Mouse (Mus musculus) spleen, adult 2 months (tissue): ENCODE data around the gene Agrp. TPM values are rescaled to one million over a fixed set of nuclear protein-coding genes. Genes with fewer than 3 reads are reported as not detected.

Experiments
- DNase-seq, 2 experiments: peaks; one replicate each; pipeline versions ENCODE4 v3.0.0 to v3.0.0-alpha.2; 2012 to 2021; ENCODE audit warnings: low spot score in 2 of 2, low read depth in 1 of 2
- H3K27ac ChIP-seq: fragments of 200-500 bp; 2 replicates; pipeline ENCODE4 v1.5.1; 2012; ENCODE audit warnings: low read length, inconsistent platforms; ENCODE audit not compliant: insufficient read depth
- H3K27me3 ChIP-seq: fragments of 200-500 bp; 2 replicates; pipeline ENCODE4 v1.6.1; 2012; ENCODE audit warnings: mild to moderate bottlenecking, moderate library complexity, low read length, inconsistent platforms; ENCODE audit not compliant: control insufficient read depth, insufficient read depth
- H3K36me3 ChIP-seq: fragments of 200-500 bp; 2 replicates; pipeline ENCODE4 v1.6.1; 2012; ENCODE audit warnings: mild to moderate bottlenecking, low read length, inconsistent platforms; ENCODE audit not compliant: control insufficient read depth, insufficient read depth
- H3K4me1 ChIP-seq: fragments of 200-500 bp; 2 replicates; pipeline ENCODE4 v1.6.1; 2011; ENCODE audit warnings: inconsistent platforms; ENCODE audit not compliant: control insufficient read depth, insufficient read depth, insufficient read length
- H3K4me3 ChIP-seq: fragments of 200-500 bp; 2 replicates; pipeline ENCODE4 v1.5.1; 2011; ENCODE audit warnings: mild to moderate bottlenecking, inconsistent platforms; ENCODE audit not compliant: insufficient read depth, insufficient read length; ENCODE audit errors: extremely low read depth
- CTCF ChIP-seq: fragments of 200-500 bp; IDR thresholded peaks from 2 replicates; pipeline ENCODE4 v1.5.1; 2011; ENCODE audit warnings: mild to moderate bottlenecking, inconsistent platforms; ENCODE audit not compliant: insufficient read depth, insufficient read length, insufficient replicate concordance; ENCODE audit errors: extremely low read depth
- POLR2A ChIP-seq: fragments of 200-500 bp; IDR thresholded peaks from 2 replicates; pipeline ENCODE4 v1.6.1; 2011; ENCODE audit warnings: low read depth, low read length, inconsistent platforms
- WGBS: fragments of 180-500 bp; shearing (Covaris S2); methylation state at CpG from one replicate; pipeline ENCODE4 v1.1.7; 2018; 5-methylcytosine and 5-hydroxymethylcytosine counted together
- polyA plus RNA-seq: library from polyadenylated mRNA; depleted of rRNA; stranded (reverse); fragments of >200 nt; gene quantifications from 2 replicates; pipeline ENCODE4 v1.2.3, GENCODE M21; 2012

Gene Agrp
- polyA plus RNA-seq, 1 experiment = 0.14 TPM

- Histone ChIP-seq H3K4me3 (no peak overlapping the region), H3K4me1 (no peaks in the 10 kb centered on the region), H3K27me3 (no peaks in the 10 kb centered on the region), H3K27ac (no peak overlapping the region), H3K36me3 (no peaks in the 10 kb centered on the region)
- TF ChIP-seq POLR2A = no peak
- TF ChIP-seq CTCF = no peak
- DNase-seq = no peak
- whole genome bisulfite sequencing = 42% methylated on average over 3 of the region's 3 CpGs
Measured at GRCm38 (mm10) chr8:105579719-105580118, 57.5 kb downstream of the Agrp start.

- 89% methylated on average over 3 of the region's 3 CpGs for WGBS
- TF ChIP-seq POLR2A (no peak), CTCF (no peak)
- no peak overlapping the region for H3K4me3 ChIP-seq
- no peaks in the 10 kb centered on the region for H3K27me3 ChIP-seq
- H3K4me1 ChIP-seq = no peaks in the 10 kb centered on the region; the same call in 1 of the 2 replicates
- H3K36me3 ChIP-seq = no peaks in the 10 kb centered on the region
- no peak for DNase-seq
- H3K27ac ChIP-seq = no peak overlapping the region
Measured at GRCm38 (mm10) chr8:105575538-105575937, 61.7 kb downstream of the Agrp start.

- WGBS = 84% methylated on average over 5 of the region's 6 CpGs
- Histone ChIP-seq H3K36me3 (no peaks in the 10 kb centered on the region), H3K4me1 (no peaks in the 10 kb centered on the region; the same call in 1 of the 2 replicates), H3K27ac (no peak overlapping the region), H3K27me3 (no peaks in the 10 kb centered on the region), H3K4me3 (no peak overlapping the region)
- no peak for DNase-seq
- no peak for TF ChIP-seq POLR2A
- TF ChIP-seq CTCF = no peak
Measured at GRCm38 (mm10) chr8:105574741-105575140, 62.5 kb downstream of the Agrp start.

GRCm38 (mm10) chr8:105573427-105573826, 63.8 kb downstream of the Agrp start:
- Histone ChIP-seq H3K4me1 (no peaks in the 10 kb centered on the region; the same call in 1 of the 2 replicates), H3K4me3 (no peak overlapping the region), H3K36me3 (no peaks in the 10 kb centered on the region), H3K27ac (no peak overlapping the region), H3K27me3 (no peaks in the 10 kb centered on the region)
- TF ChIP-seq POLR2A = no peak
- no peak for TF ChIP-seq CTCF
- no peak for DNase-seq

GRCm38 (mm10) chr8:105571810-105572209, 65.4 kb downstream of the Agrp start:
- Histone ChIP-seq H3K27me3 (no peaks in the 10 kb centered on the region), H3K4me1 (peaks cover under 1% of the 10 kb centered on the region; the same call in 1 of the 2 replicates), H3K27ac (no peak overlapping the region), H3K4me3 (no peak overlapping the region), H3K36me3 (no peaks in the 10 kb centered on the region)
- WGBS = 86% methylated on average over 9 of the region's 9 CpGs
- no peak for DNase-seq
- TF ChIP-seq CTCF (no peak), POLR2A (no peak)

GRCm38 (mm10) chr8:105566703-105567595, 70.2 kb downstream of the Agrp start:
- H3K36me3 ChIP-seq = no peaks in the 10 kb centered on the region
- H3K4me1 ChIP-seq = peaks cover 2% of the 10 kb centered on the region; the same call in 1 of the 2 replicates
- peak; percentile 17 to 22 for DNase-seq
- H3K27ac ChIP-seq = no peak overlapping the region
- TF ChIP-seq POLR2A (no peak), CTCF (no peak)
- H3K27me3 ChIP-seq = no peaks in the 10 kb centered on the region
- WGBS = 18% methylated on average over 27 of the region's 27 CpGs
- H3K4me3 ChIP-seq = peak overlapping the region; percentile 64

GRCm38 (mm10) chr8:105565952-105566702, 71.1 kb downstream of the Agrp start, which contains the start of gene Atp6v0d1:
Atp6v0d1 (minus strand) TSS chr8:105566047.
- Histone ChIP-seq H3K36me3 (no peaks in the 10 kb centered on the region), H3K27ac (peak within 1 kb of the TSS; percentile 71), H3K27me3 (no peaks in the 10 kb centered on the region), H3K4me3 (peak within 1 kb of the TSS; percentile 67), H3K4me1 (peaks cover 2% of the 10 kb centered on the region; the same call in 1 of the 2 replicates)
- TF ChIP-seq CTCF (peak; percentile 84; the same call in 1 of the 2 replicates), POLR2A (peak; percentile 5; the same call in 1 of the 2 replicates)
- peak; percentile 99 to 100 for DNase-seq
- under 1% methylated on average over 51 of the region's 53 CpGs for WGBS
